Mouse (Mus musculus): ENCODE results near the gene Hils1.
A peak's percentile ranks its signal among the peaks of the same experiment; 100 is the strongest.

The Hils1 gene

DNA sequence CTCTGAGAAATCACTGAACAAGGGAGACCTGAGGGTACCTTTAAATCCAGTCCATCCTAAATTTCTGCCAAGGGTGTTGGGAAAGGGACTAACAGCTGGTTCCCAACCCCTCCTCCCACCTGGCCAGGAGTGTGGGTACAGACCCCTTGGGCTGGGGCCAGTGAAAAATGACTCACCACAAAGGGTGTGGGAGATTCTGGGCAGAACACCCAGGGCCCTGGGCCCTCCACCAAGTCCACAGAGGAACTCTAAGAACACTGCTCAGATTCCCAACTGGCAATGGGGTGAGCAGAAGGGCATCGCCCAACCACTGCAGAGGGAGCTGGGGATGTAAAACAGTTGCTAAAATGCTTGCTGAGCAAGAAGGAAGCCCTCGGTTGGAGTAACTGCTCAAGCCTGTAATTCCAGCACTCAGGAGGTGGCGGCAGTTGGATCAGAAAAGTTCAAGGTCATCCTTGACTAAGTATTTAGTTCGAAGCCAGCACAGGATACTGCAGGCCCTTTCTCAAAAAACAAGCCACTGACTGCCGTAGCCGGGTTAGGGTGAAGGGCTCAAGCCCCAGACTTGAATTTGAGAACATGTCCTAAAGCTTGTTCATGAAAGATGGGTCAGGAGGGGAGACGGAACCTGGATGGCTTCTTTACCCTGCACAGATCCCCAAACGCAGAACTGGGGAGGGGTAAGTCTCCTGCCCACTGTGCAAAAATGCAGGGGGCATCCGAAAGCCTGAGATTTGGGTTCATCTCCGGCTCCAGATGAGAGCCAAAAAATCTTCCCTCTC is 21.6 kb downstream of the Hils1 start:
- DNase-seq (ENCODE audit: low spot score in 2 of 2), result no peak

DNA sequence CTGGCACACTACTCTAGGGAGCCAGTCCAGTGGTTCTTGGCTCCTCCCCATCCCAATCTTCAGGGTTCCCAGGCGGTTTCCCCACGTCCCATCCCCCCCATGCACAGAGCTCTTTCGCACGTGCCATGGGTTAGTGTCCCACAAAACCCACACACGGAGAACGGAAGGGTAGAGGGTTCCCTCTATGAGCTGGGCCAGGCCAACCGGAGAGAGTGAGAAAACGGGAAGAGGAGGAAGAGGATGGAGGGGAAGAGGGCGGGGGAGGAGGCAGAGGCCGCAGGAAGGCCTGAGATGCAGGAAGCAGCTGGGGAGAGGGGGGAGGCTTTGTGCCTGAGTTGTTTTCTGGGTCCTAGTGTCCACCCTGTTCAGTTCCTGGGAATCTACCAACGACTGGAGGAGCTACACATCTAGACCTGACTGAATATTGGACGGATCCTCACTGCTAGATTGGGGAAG is 22.2 kb downstream of the Hils1 start:
- peak; percentile 88 to 93 for DNase-seq (ENCODE audit: low spot score in 2 of 2)

DNA sequence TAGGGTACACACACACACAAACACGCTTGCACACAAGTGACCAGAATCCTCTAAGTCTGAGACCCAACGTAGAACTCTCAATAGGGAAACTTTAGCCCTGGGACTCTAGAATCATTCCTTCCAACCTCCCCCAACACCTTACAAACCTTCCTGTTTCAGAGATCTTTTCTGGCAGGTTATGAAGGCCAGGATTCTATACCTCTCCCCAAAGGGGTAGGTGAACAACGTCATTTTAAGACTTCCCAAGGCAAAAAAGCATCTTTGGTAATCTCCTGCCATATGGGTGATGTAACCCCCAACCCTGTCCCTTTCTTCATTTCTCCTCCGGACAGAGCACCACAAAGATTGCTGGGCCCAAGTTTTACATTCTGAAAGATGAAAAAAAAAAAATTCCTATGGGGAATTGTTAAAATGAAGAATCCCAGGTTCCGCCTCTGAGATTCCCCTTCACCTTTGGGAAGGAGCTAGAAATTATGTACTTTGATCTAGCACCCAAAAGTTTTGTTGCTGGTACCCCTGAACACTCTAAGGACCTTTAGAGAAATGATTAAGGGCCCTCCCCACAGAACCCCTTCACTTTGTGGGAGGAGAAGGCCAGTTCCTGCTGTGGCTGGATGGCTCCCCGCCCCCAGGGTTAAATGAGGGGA is 22.8 kb downstream of the Hils1 start:
- no peak for DNase-seq (ENCODE audit: low spot score in 2 of 2)

DNA sequence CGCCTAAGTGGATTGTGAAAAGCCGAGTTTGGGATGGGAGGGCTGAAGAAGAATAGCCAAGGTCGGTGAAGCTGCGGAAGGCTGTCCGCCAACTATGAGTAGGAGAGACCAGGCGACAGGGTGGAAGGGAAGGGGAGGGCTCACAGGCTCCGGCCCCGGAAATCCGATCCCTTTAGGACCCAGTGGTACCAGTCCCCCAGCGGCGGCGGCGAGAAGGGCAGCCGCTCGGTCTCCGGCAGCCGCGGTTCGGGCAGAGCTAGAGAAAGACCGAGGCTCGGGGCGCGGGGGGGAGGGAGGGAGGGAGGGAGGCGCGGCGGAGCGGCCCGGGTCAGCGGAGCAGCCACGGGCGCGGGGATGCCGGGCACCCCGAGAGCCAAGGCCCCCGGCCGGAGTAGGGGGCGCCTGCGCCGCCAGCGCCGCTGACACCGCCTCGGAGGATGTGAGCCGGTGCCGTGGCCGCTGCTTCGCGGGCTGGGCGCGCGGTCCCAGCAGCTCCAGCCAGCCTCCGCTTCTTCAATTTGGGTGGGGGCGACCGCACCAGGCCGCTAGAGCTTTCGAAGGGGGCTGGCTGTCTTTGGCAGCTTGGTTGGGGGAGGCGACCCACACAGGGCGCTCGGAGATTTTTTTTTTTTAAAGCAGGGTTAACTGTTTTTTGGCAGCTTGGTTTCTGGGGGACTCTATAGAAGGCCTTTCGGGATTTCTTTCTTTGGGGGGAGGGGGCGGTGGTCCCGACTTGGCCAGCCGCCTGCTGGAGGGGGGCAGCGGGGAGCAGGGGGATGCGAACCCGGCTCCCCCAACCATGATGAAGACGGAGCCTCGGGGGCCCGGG is 23.6 kb downstream of the Hils1 start, which contains the start of gene Ppp1r9b:
Gene Ppp1r9b, plus strand, starts transcription at position 287 of the 829 bp plus-strand sequence.
- peak; percentile 91 to 93 for DNase-seq (ENCODE audit: low spot score in 2 of 2)

DNA sequence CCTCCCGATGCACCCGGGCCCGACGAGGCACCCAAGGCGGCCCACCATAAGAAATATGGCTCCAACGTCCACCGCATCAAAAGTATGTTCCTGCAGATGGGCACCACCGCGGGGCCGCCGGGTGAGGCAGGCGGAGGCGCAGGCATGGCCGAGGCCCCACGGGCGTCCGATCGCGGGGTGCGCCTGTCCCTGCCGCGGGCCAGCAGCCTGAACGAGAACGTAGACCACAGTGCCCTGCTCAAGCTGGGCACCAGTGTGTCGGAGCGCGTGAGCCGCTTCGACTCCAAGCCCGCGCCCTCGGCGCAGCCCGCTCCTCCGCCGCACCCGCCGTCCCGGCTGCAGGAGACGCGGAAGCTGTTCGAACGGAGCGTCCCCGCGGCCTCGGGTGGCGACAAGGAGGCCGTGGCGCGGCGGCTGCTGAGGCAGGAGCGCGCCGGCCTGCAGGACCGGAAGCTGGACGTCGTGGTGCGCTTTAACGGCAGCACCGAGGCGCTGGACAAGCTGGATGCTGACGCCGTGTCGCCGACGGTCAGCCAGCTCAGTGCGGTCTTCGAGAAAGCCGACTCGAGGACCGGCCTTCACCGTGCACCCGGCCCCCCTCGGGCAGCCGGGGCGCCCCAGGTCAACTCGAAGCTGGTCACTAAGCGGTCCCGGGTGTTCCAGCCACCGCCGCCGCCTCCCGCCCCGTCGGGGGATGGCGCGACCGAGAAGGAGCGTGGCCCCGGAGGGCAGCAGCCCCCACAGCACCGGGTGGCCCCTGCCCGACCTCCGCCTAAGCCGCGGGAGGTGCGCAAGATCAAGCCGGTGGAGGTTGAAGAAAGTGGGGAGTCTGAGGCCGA is 24.5 kb downstream of the Hils1 start:
- DNase-seq (ENCODE audit: low spot score in 2 of 2), result peak in 1 of 2 experiments; percentile 62

DNA sequence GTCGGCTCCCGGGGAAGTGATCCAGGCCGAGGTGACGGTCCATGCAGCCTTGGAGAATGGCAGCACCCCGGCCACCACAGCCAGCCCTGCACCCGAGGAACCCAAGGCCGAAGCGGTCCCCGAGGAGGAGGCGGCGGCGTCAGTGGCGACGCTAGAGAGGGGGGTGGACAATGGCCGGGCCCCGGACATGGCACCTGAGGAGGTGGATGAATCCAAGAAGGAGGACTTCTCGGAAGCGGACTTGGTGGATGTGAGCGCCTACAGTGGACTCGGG is 25.0 kb downstream of the Hils1 start:
- no peak for DNase-seq (ENCODE audit: low spot score in 2 of 2)

DNA sequence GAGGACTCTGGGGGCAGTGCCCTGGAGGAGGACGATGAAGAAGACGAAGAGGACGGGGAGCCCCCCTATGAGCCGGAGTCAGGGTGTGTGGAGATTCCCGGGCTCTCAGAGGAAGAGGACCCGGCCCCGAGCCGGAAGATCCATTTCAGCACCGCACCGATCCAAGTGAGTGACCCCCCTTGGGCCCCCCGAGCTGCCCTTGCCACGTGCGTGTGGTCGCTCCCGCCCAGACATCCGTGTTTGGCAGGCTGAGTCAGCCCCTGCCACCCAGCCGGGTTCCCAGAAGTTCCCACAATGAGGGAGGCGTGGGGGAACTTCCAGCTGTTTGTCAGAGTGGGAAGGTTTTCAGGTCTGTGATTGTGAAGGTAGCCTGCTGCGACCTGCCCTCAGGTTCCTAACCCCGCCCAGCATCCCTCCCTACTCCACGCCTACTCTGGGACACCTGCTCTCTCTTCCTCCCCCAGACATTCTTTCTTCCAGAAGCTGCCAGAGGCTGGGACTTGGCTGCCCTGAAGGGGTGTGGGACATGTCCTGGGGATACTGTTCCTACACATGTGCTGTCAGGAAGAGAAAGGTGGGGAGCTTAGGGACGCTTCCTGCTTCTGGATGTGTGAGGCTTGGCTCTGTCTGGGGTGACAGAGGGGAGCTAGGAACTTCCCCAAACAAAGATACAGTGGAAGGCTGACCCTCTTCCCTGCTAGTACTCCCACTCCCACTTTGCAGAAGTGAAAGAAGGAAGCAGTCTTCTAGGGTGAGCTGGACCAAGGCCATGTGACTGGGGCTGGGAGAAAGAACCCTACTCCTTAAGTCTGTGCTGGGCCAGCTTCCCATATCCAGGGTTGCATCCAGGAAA is 25.6 kb downstream of the Hils1 start:
- DNase-seq (ENCODE audit: low spot score in 2 of 2), result peak; percentile 54 to 63

DNA sequence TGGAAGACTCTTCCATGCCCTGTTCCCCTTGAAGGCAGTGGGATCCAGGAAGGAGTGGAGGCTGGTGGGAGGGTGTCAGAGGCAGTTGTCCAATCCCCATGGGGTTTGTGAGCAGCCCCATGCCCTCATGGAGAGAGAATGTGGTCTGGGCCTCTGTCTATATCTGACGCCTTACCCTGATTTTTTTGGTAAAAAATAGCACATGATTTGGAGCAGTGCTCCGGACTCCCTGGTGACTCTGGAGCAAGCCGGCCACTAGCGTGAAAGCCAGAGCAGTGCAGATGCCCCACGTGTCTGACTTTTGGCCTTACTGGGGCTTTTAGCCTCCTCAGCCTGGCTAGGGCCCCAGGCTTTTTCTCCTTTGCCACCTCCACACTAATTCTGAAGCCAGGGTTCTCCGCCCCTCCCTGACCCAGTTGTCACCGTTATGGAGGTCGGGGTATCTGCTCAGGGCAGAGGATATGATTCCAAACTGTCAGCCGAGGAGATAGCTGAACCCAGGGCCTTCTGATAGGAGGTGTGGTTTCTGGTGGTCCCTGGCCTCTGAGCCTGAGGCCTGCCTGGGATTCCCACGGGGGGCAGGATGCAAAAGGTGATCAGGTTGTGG is 26.9 kb downstream of the Hils1 start:
- no peak for DNase-seq (ENCODE audit: low spot score in 2 of 2)

DNA sequence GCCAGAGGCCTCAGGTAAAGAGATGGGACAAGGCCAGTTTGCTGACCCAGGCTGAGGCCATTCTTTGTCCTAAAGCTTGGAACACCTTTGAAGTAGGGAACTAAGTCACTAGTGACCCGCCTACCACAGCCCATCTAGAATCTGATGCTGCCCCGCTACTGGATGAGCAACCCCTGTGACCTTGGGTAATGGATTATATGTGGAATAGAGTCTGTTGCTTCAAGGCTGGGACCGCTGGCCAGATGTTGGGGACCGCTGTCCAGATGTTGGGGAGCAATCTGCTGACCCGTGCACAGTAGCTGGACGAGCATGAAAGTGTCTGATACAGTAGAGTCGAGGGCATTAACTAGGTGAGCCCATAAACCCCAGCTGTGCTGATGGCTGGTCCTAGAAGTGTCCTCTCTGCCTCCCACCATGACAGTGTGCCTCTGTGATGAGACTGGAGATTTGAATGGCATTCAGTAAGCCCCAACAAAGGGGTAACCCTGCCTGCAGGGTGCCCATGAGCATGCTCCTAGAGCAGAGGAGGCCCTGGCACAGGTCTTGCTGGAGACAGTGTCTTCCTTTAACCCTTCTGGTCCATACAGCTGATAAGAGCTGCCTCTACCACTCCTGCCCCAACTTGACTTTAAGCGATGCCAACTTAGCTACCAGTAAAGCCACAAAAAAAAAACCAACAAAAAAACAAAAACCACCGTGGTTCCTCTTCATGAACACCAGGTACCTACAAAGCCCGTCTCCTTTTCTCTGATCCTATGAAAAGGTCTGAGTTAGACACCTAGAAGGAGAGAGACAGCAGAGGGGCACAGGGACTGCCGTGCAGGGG is 27.8 kb downstream of the Hils1 start:
- DNase-seq (ENCODE audit: low spot score in 2 of 2), result no peak

DNA sequence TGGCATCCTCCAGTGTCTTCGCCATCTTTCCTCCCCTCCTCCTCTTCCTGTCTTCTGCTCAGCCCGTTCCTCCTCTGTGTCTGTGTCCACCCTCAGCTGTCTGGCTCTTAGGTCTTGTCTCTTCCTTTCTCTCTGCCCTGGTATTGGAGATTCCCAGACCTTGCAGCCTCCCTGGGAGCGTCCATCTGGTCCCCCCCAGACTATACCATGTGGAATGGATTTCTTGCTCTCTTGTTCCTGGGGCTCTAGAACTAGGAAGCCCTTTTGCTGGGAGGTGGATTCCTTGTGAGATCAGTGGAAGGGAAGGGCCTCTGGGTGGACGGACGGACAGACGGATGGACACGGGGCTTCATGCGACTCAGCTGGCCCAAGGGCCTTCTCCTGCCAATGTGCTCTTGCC is 28.7 kb downstream of the Hils1 start:
- no peak for DNase-seq (ENCODE audit: low spot score in 2 of 2)

DNA sequence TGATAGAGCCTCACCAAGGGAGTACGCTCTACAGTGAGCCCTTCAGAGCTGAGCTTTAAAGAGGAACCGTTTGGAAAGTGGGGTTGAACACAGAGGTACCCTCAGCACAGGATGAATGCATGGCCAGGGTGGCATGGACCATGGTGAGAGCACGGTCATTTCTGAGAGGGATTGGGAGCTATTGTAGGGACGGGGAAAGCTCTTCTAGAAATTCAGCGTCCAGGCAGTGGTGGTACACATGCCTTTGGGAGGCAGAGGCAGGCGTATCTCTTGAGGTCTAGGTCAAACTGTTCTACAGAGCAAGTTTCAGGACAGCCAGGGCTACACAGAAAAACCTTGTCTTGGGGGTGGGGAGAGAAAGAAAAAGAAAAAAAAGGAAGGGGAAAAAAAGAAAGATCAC is 29.6 kb downstream of the Hils1 start:
- no peak for DNase-seq (ENCODE audit: low spot score in 2 of 2)

DNA sequence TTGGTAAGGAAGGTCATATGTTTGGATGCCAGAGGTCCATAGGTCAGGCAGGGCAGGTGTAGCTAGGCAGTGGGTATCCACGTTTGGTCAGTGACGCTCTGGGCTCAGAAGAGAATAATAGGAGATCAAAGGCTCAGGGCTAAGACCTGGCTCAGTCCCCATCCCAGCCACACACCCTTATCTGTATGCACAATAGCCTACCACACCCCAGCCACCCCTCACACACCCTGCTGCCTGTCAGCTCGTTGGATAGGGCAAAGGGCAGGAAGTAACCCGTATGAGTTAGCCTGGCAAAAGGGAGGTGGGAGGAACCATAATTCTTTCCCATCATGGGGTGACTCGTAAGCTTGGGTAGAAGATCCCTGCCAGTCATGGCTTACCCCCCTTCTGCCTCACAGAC is 30.2 kb downstream of the Hils1 start:
- DNase-seq (ENCODE audit: low spot score in 2 of 2), result no peak

DNA sequence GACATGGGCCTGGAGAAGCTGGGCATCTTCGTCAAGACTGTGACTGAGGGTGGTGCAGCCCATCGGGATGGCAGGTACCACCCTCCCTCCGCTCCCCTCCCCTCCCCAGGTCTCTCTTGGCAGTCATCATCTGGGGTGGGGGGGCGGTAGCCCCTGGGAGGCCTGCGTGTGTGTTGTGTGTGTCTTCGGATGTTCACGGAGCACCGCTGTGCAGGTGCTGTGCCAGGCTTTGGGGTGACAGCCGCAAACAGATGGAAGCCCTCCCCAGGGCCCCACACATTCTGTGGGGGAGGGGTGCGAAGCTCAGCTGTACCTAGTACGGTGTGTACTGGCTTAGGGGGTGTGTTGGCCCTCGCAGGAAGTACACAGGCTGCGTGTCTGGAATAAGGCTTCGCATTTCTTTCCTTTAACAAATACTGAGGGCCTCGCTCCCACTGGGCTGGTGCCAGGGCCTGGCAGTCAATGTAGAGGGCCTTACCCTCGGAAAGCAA is 30.7 kb downstream of the Hils1 start:
- DNase-seq (ENCODE audit: low spot score in 2 of 2), result peak; percentile 57 to 70

DNA sequence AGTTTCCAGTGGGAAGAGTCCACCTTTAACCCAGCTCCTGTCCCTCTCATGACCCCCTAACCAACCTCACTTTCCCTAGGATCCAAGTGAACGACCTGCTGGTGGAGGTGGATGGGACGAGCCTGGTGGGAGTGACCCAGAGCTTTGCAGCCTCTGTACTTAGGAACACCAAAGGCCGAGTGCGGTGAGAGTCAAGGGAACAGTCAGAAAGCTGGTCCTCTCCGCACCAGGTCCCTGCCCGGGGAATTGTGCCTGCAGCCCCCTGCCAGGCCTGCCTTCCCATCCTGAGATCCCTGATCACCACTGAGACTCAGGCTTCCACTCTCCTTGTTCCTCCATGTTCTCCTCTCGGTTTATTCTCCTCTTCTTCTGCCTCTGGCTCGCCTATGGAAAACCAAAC is 32.7 kb downstream of the Hils1 start:
- DNase-seq (ENCODE audit: low spot score in 2 of 2), result no peak

DNA sequence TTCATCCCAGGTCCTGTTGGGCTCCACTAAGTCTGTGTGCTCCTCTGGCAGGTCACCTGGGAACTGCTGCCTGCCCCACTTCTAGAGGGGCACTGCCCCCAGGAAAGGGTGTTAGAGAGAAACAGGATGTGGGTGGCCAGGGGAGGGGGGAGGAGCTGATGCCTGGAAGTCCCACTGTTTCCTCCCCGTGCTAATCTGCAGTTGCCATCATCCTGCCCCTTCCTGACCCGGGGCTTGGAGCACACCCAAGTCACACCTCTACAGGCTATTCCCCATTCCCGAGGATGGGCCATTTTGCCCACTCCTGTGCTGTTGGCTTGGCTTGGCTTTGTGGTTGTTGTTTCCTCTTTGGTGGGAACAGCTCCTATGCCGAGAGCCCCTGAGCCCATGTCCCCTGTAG is 33.2 kb downstream of the Hils1 start:
- DNase-seq (ENCODE audit: low spot score in 2 of 2), result no peak

DNA sequence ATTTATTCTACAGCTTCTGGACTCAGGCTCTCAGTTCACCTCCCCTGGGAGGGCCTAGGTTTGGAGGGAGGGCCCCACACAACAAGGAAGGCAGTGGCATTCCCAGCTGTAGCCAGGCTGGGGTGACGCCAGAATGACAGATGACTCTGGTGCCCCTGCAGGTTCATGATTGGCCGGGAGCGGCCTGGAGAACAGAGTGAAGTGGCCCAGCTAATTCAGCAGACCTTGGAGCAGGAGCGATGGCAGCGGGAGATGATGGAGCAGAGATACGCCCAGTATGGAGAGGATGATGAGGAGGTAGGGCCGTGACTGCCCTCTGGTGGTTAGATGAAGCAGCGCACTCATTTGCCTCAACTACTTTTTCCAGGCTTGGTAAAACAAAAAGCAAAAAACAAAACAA is 33.7 kb downstream of the Hils1 start:
- DNase-seq (ENCODE audit: low spot score in 2 of 2), result peak; percentile 74 to 75

DNA sequence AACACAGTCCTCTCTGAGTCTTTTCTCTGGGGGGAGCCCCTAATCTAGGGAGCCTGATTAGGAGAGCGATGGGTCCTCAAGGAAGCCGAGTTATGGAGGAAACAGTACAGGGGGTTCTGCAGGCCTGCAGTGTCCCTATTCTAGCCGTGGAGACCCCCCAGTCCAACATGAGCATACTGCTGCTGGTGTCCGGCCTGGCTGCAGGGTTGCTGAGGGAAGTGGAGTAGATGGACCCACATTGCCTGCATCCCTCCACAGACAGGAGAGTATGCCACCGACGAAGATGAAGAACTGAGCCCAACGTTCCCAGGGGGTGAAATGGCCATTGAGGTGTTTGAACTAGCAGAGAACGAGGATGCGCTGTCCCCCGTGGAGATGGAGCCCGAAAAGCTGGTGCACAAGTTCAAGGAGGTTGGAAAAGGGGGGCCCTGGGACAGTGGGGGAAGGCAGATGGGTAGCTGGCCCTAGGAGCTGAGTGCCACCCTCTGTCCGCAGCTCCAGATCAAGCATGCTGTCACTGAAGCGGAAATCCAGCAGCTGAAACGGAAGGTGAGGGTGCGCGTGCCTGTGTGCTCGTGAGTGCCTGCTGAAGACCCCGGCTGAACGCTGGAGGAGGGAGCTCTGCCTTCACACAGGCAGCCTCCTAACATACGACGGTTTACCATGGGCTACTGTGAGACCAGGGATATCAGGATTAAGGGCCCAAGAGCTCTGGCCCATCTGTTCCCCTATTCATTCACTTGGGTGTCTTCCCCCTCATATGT is 34.4 kb downstream of the Hils1 start:
- DNase-seq (ENCODE audit: low spot score in 2 of 2), result no peak

DNA sequence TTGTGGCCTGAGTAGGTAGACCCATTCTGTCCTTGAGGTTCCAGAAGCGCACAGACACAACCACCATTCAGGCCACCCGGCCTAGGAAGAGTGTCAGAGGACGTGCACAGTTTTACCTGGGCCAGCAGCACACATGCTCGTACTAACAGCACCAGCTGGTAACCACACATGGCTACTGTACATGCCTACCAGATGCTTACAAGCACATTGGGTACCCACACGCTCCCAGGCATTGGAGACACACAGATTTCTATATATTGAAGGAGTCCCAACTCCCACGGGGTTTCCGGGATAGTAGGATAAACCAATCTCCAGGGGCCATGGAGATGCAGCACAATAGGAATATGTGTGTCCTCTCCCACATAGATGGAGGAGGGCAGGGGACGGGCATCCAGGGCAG is 35.3 kb downstream of the Hils1 start:
- no peak for DNase-seq (ENCODE audit: low spot score in 2 of 2)
